Mouse (Mus musculus): ENCODE measurements around the gene Ifnar2.

GRCm38 (mm10) chr16:91355160-91355559 is 17.4 kb upstream of the Ifnar2 start:
- no peak for TF ChIP-seq CTCF (IDR thresholded peaks at IDR 0.05; ENCODE audit: low read depth)
- no peak for TF ChIP-seq EP300 (IDR thresholded peaks at IDR 0.05; ENCODE audit: low read depth)
